Mouse (Mus musculus): Measurements from ENCODE around the gene 2610001J05Rik. TPM values are rescaled to one million over a fixed set of nuclear protein-coding genes. Genes with fewer than 3 reads are reported as not detected.

2610001J05Rik gene
- total RNA-seq, 2 experiments from 2014 or later, result 43.4 to 45.6 TPM

DNA sequence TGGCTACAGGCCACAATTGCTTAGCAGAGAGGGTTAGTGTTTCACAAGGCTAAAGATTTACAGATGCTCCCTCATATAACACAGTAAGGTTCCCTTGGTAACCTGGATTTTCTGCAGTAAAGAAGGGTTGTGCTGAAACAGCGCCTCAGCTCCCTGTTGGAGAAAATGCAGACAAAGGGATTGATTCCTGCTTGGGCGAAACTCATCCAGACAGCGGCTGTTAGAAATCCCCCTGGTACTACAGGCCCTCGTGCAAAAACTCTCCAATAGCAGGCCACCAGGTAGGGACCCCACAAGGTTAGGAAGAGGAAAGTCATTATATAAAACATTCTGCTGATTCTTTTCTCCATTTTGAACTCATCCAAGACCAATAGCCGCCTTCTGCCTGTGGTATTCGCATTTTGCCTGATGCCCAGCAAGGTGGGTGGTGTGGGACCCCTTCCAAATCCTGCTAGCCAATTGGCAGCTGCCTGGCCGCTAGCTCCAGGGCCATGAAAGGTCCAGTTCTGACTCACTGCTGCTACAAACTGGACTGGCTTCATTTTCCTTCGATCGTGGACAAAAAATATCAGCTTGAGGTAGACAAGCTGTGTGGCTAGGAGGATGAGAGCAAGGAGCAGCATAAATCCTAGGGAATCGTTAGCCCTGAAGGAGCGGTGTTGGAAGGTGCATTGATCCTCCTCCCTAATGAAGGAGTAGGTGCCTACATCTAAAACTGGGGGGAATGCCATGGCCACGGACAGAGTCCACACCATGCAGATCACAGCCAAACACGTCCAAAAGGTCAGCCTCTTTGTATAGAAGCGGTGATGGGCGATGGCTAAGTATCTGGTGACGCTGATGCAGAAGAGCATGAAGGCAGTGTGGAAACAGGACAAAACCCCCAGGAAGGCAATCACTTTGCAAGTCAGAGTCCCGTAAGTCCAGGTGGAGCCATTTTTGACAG lies 35.3 kb downstream of the 2610001J05Rik start:
- no peak for DNase-seq

- DNase-seq, result no peak
These were observed 38.5 kb downstream of the 2610001J05Rik start for GRCm38 (mm10) chr6:13832770-13833169.

GRCm38 (mm10) chr6:13828877-13829276 lies 42.4 kb downstream of the 2610001J05Rik start:
- DNase-seq, result no peak

Other genes starting within 250 kb of the 2610001J05Rik start
- 1 to 10 TPM; 9.3 to 9.8 TPM for gene Bmt2, start 193.6 kb downstream of the 2610001J05Rik start, total RNA-seq (2021)
- gene Gpr85, start 31.6 kb downstream of the 2610001J05Rik start, total RNA-seq (2021), result under 1 TPM in 1 of 2 experiments, not detected in 1; 0.32 TPM

Measured in heart, adult 18-20 months (tissue).